Mouse (Mus musculus) CH12.LX (cell line): ENCODE data around the gene Top3a. TPM values are rescaled to one million over a fixed set of nuclear protein-coding genes. Genes with fewer than 3 reads are reported as not detected.

Experiments
- DNase-seq: peaks from one replicate; pipeline ENCODE4 v3.0.0-alpha.2; 2013; ENCODE audit errors: extremely low read depth
- H3K27ac ChIP-seq: 2 replicates; pipeline ENCODE4 v1.5.1; 2012; ENCODE audit warnings: low read depth, mild to moderate bottlenecking, control low read depth, moderate library complexity; ENCODE audit not compliant: insufficient read depth
- H3K27me3 ChIP-seq: replicated peaks from 2 replicates; pipeline ENCODE3; 2012; ENCODE audit warnings: inconsistent platforms
- H3K36me3 ChIP-seq, 2 experiments: replicated peaks in 1 of 2; 2 replicates each; pipeline versions ENCODE3 to v1.6.1; 2012; ENCODE audit warnings: inconsistent platforms in 1 of 2, low read length in 1 of 2, mild to moderate bottlenecking in 1 of 2, mixed read lengths in 1 of 2, moderate library complexity in 1 of 2; ENCODE audit not compliant: control insufficient read depth in 1 of 2, insufficient read depth in 1 of 2
- H3K4me1 ChIP-seq, 2 experiments: 2 replicates each; pipeline ENCODE4 v1.6.1; 2012; ENCODE audit warnings: inconsistent platforms in 1 of 2, moderate library complexity in 1 of 2; ENCODE audit not compliant: insufficient read depth in 2 of 2, control insufficient read depth in 1 of 2
- H3K4me2 ChIP-seq: 2 replicates; pipeline ENCODE4 v1.6.1; 2012; ENCODE audit warnings: low read depth, mild to moderate bottlenecking, control low read depth; ENCODE audit not compliant: poor library complexity, insufficient read depth, severe bottlenecking
- H3K4me3 ChIP-seq, 3 experiments: fragments of 150-350 bp in 1 of 3; sonication (generic) in 1 of 3; replicated peaks in 1 of 3; 2 replicates each; pipeline versions ENCODE3 to v1.5.1; 2011 to 2012; ENCODE audit warnings: low read depth in 2 of 3, low read length in 2 of 3, mild to moderate bottlenecking in 2 of 3, moderate library complexity in 2 of 3, control low read depth in 1 of 3, improper control_type of control experiment in 1 of 3, inconsistent platforms in 1 of 3, mixed read lengths in 1 of 3; ENCODE audit not compliant: poor library complexity in 1 of 3
- H3K79me2 ChIP-seq: replicated peaks from 2 replicates; pipeline ENCODE4 v1.6.1; 2012; ENCODE audit warnings: mild to moderate bottlenecking, moderate library complexity; ENCODE audit not compliant: control insufficient read depth, poor library complexity, insufficient read depth, severe bottlenecking; ENCODE audit errors: extremely low read depth
- H3K9ac ChIP-seq: 2 replicates; pipeline ENCODE4 v1.6.1; 2012; ENCODE audit warnings: low read depth, mild to moderate bottlenecking, control low read depth, moderate library complexity; ENCODE audit not compliant: insufficient read depth
- H3K9me3 ChIP-seq: replicated peaks from 2 replicates; pipeline ENCODE3; 2012; ENCODE audit warnings: low read length, inconsistent platforms, mixed read lengths
- CHD2 ChIP-seq: IDR thresholded peaks from 2 replicates; pipeline ENCODE4 v1.6.1; 2011; ENCODE audit warnings: low read length, improper control_type of control experiment
- CTCF ChIP-seq, 2 experiments: IDR thresholded peaks in 1 of 2; conservative IDR thresholded peaks in 1 of 2; 2 replicates each; pipeline ENCODE4 v1.5.1; 2011 to 2012; ENCODE audit warnings: low read depth in 2 of 2, low read length in 2 of 2, improper control_type of control experiment in 1 of 2, inconsistent platforms in 1 of 2, mild to moderate bottlenecking in 1 of 2, moderate library complexity in 1 of 2
- E2F4 ChIP-seq: IDR thresholded peaks from 2 replicates; pipeline ENCODE4 v1.6.1; 2011; ENCODE audit warnings: low read depth, low read length, improper control_type of control experiment; ENCODE audit not compliant: insufficient replicate concordance
- ELF1 ChIP-seq: IDR thresholded peaks from 2 replicates; pipeline ENCODE4 v1.6.1; 2014; ENCODE audit warnings: low read depth, mild to moderate bottlenecking, inconsistent platforms, low read length, improper control_type of control experiment
- GABPA ChIP-seq: IDR thresholded peaks from 2 replicates; pipeline ENCODE4 v1.6.1; 2012; ENCODE audit warnings: low read depth, low read length, improper control_type of control experiment, inconsistent platforms; ENCODE audit not compliant: insufficient replicate concordance
- IRF4 ChIP-seq: IDR thresholded peaks from 2 replicates; pipeline ENCODE4 v1.6.1; 2014; ENCODE audit warnings: low read depth, mild to moderate bottlenecking, inconsistent platforms, low read length, improper control_type of control experiment
- KAT2A ChIP-seq: IDR thresholded peaks from 2 replicates; pipeline ENCODE4 v1.6.1; 2012; ENCODE audit warnings: low read length, improper control_type of control experiment, inconsistent platforms; ENCODE audit not compliant: insufficient replicate concordance
- MAX ChIP-seq: IDR thresholded peaks from 2 replicates; pipeline ENCODE4 v1.6.1; 2011; ENCODE audit warnings: low read length, improper control_type of control experiment
- MAZ ChIP-seq: IDR thresholded peaks from 2 replicates; pipeline ENCODE4 v1.6.1; 2012; ENCODE audit warnings: low read depth, mild to moderate bottlenecking, inconsistent platforms, low read length, improper control_type of control experiment, moderate library complexity
- MEF2A ChIP-seq: IDR thresholded peaks from 2 replicates; pipeline ENCODE4 v1.6.1; 2014; ENCODE audit warnings: low read depth, mild to moderate bottlenecking, inconsistent platforms, low read length, improper control_type of control experiment, borderline replicate concordance
- MXI1 ChIP-seq: IDR thresholded peaks from 2 replicates; pipeline ENCODE4 v1.6.1; 2011; ENCODE audit warnings: mild to moderate bottlenecking, low read depth, low read length, improper control_type of control experiment
- MYC ChIP-seq: IDR thresholded peaks from 2 replicates; pipeline ENCODE4 v1.6.1; 2011; ENCODE audit warnings: low read depth, mild to moderate bottlenecking, improper control_type of control experiment, low read length
- NELFE ChIP-seq: IDR thresholded peaks from 2 replicates; pipeline ENCODE4 v1.6.1; 2011; ENCODE audit warnings: low read depth, low read length, improper control_type of control experiment
- NRF1 ChIP-seq: IDR thresholded peaks from 2 replicates; pipeline ENCODE4 v1.6.1; 2014; ENCODE audit warnings: low read depth, mild to moderate bottlenecking, inconsistent platforms, low read length, improper control_type of control experiment, moderate library complexity
- RAD21 ChIP-seq: IDR thresholded peaks from 2 replicates; pipeline ENCODE4 v1.6.1; 2011; ENCODE audit warnings: low read depth, mild to moderate bottlenecking, low read length, improper control_type of control experiment, moderate library complexity
- RCOR1 ChIP-seq: conservative IDR thresholded peaks from 2 replicates; pipeline ENCODE4 v1.6.1; 2012; ENCODE audit warnings: low read depth, mild to moderate bottlenecking, inconsistent platforms, low read length, improper control_type of control experiment
- SIN3A ChIP-seq: IDR thresholded peaks from 2 replicates; pipeline ENCODE4 v1.6.1; 2012; ENCODE audit warnings: low read length, improper control_type of control experiment, inconsistent platforms
- TCF12 ChIP-seq: IDR thresholded peaks from 2 replicates; pipeline ENCODE4 v1.6.1; 2014; ENCODE audit warnings: low read depth, mild to moderate bottlenecking, inconsistent platforms, low read length, improper control_type of control experiment
- USF1 ChIP-seq: IDR thresholded peaks from 2 replicates; pipeline ENCODE4 v1.6.1; 2014; ENCODE audit warnings: low read depth, mild to moderate bottlenecking, inconsistent platforms, low read length, improper control_type of control experiment
- USF2 ChIP-seq: conservative IDR thresholded peaks from 2 replicates; pipeline ENCODE4 v1.6.1; 2011; ENCODE audit warnings: low read depth, low read length, improper control_type of control experiment
- ZKSCAN1 ChIP-seq: IDR thresholded peaks from 2 replicates; pipeline ENCODE4 v1.6.1; 2012; ENCODE audit warnings: low read depth, inconsistent platforms, low read length, improper control_type of control experiment, borderline replicate concordance
- ZNF384 ChIP-seq: IDR thresholded peaks from 2 replicates; pipeline ENCODE4 v1.6.1; 2012; ENCODE audit warnings: low read depth, low read length, improper control_type of control experiment, inconsistent platforms
- dilution Hi-C: fragments of 300-500 bp; cut with MboI; formaldehyde crosslinking; loops from 2 replicates; pipeline ENCODE4 v1.14.3; 2020; ENCODE audit warnings: low sequenced_read_pairs; ENCODE audit not compliant: extremely low pct_unique_long_range_greater_than_20kb, extremely low pct_ligation_motif_present
- in situ Hi-C: fragments of 300-500 bp; cut with MboI; formaldehyde crosslinking; loops from 3 replicates; pipeline ENCODE4 v1.14.3; 2019; ENCODE audit warnings: low sequenced_read_pairs, low pct_ligation_motif_present, low pct_unique_long_range_greater_than_20kb, mixed read lengths
- polyA plus RNA-seq: library from polyadenylated mRNA; unstranded; fragments of >175 nt; gene quantifications from 2 replicates; pipeline ENCODE4 v1.2.1, GENCODE M21; 2012; ENCODE audit warnings: low read depth; ENCODE audit not compliant: insufficient read length
- total RNA-seq, 2 experiments: library from RNA; depleted of rRNA; stranded (reverse); fragments of 300-350 nt in 1 of 2; fragments of >200 nt in 1 of 2; gene quantifications; 2 replicates each; pipeline ENCODE4 v1.2.3; 2012 to 2014

Gene Top3a
- total and polyA plus RNA-seq, 3 experiments: 19.6 to 43.7 (median 28.8) TPM

- TF ChIP-seq MAZ: peak; percentile 90; the same call in 1 of the 2 replicates
- peak; percentile 75 for TF ChIP-seq TCF12
- peak; percentile 99 for TF ChIP-seq SIN3A
- TF ChIP-seq CTCF (conservative IDR thresholded peaks at IDR 0.05 in 1 of 2, IDR thresholded peaks at IDR 0.05 in 1 of 2; ENCODE audit: low read depth in 2 of 2, low read length in 2 of 2): no peak
- peak; percentile 71; the same call in 1 of the 2 replicates for TF ChIP-seq CHD2
- TF ChIP-seq RAD21: no peak
- TF ChIP-seq NELFE: peak; percentile 75
- TF ChIP-seq USF2: peak; percentile 95
- peak; percentile 56; the same call in 1 of the 2 replicates for TF ChIP-seq IRF4
- peak; percentile 74 for TF ChIP-seq ELF1
- TF ChIP-seq ZKSCAN1: no peak
Measured at GRCm38 (mm10) chr11:60811054-60811460, 33.9 kb upstream of the Top3a start (continued).

GRCm38 (mm10) chr11:60810046-60810965 lies 33.1 kb upstream of the Top3a start:
- peaks cover 9 to 29% of the 10 kb centered on the region in 2 experiments for H3K36me3 ChIP-seq
- peak overlapping the region; percentile 3; the same call in 1 of the 2 replicates for H3K27ac ChIP-seq
- no peak for TF ChIP-seq GABPA
- no peak for TF ChIP-seq E2F4
- TF ChIP-seq USF1: no peak
- no peak for TF ChIP-seq KAT2A
- no peak for TF ChIP-seq NELFE
- TF ChIP-seq MXI1: peak; percentile 94
- TF ChIP-seq CHD2: no peak
- TF ChIP-seq IRF4: no peak
- peak; percentile 87 for TF ChIP-seq MYC
- TF ChIP-seq ZKSCAN1: no peak
- no peak for TF ChIP-seq MEF2A
- no peak for TF ChIP-seq ZNF384
- no peak for TF ChIP-seq RCOR1
- TF ChIP-seq MAX: peak; percentile 75; the same call in 1 of the 2 replicates
- TF ChIP-seq NRF1: no peak
- H3K4me3 ChIP-seq: peak overlapping the region; percentile 70 to 80 (median 72)
- peaks cover 4% of the 10 kb centered on the region for H3K9me3 ChIP-seq
- dilution Hi-C loops: no loop called here
- peak overlapping the region; percentile 64 for H3K9ac ChIP-seq
- H3K4me2 ChIP-seq: peak overlapping the region; percentile 99
- DNase-seq: peak; percentile 30
- H3K27me3 ChIP-seq: peaks cover 8% of the 10 kb centered on the region
- in situ Hi-C loops: loop anchor here (5.0 kb wide), 1 partner anchor 33 kb away; the partner anchor contains the start of genes Smcr8 and Top3a
- peaks cover 3 to 42% of the 10 kb centered on the region in 2 experiments; a peak in 3 of 4 replicates for H3K4me1 ChIP-seq
- H3K79me2 ChIP-seq: peaks cover 53% of the 10 kb centered on the region
